Mouse (Mus musculus): Measurements from ENCODE around the gene 1810046K07Rik. TPM values are rescaled to one million over a fixed set of nuclear protein-coding genes. Genes with fewer than 3 reads are reported as not detected.

The 1810046K07Rik gene
- polyA plus RNA-seq (2015; fragmentation: Illumina TruSeq; extraction: RNeasy Lipid Tissue Mini Kit (QIAGEN cat#74804); ENCODE audit: low read depth, low replicate concordance), result not detected

DNA sequence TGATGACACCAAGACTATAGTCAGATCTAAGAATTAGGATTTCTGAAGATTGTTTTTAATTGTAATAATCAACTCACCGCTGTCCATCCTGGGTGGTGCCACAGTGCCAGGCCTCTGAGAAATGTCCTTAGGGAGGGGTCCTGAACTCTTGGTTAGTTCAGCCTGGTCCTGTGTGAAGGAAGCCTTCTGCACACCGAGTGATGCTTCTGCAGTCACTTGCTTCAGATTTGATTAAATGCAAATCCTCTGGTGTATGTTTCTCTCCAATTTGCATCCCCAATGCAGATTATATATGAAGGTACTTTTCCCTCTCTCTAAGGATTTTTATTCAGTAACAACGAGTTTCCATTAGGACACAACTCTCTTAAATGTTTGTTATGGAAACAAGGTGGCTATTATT, at the start of gene 1810046K07Rik:
TSS of gene 1810046K07Rik (minus strand) at position 187 of the 400 bp plus-strand sequence.

GRCm38 (mm10) chr9:51278500-51279381, 50.0 kb downstream of the 1810046K07Rik start, which contains the start of gene Colca2:
Gene Colca2, minus strand, starts transcription at chr9:51278569.

Other genes with a start within 250 kb of the 1810046K07Rik start
- 1.4 TPM for gene 4833427G06Rik, start 226.8 kb downstream of the 1810046K07Rik start, polyA plus RNA-seq (2015; fragmentation: Illumina TruSeq; extraction: RNeasy Lipid Tissue Mini Kit (QIAGEN cat#74804); ENCODE audit: low read depth, low replicate concordance)
- gene Gm32742, start 163.4 kb downstream of the 1810046K07Rik start, polyA plus RNA-seq (2015; fragmentation: Illumina TruSeq; extraction: RNeasy Lipid Tissue Mini Kit (QIAGEN cat#74804); ENCODE audit: low read depth, low replicate concordance), result not detected
- gene Pou2af1, start 115.2 kb downstream of the 1810046K07Rik start, polyA plus RNA-seq (2015; fragmentation: Illumina TruSeq; extraction: RNeasy Lipid Tissue Mini Kit (QIAGEN cat#74804); ENCODE audit: low read depth, low replicate concordance), result not detected
- gene Colca2, start 50.3 kb downstream of the 1810046K07Rik start, polyA plus RNA-seq (2015; fragmentation: Illumina TruSeq; extraction: RNeasy Lipid Tissue Mini Kit (QIAGEN cat#74804); ENCODE audit: low read depth, low replicate concordance), result 2.5 TPM

Measured in brain, adult 10 weeks (tissue).